Mouse (Mus musculus) ZHBTc4 (cell line): ENCODE data around the gene Ttc37.
A peak's percentile ranks its signal among the peaks of the same experiment; 100 is the strongest.

Experiments used
- DNase-seq: peaks from one replicate; pipeline ENCODE4 v3.0.0-alpha.2; 2011; ENCODE audit warnings: low read depth, low spot score

The Ttc37 gene

GRCm38 (mm10) chr13:76098493-76099303 lies at the start of gene Ttc37, which contains the start of gene Arsk:
Gene Ttc37, plus strand, starts transcription at chr13:76098734.
Gene Arsk, minus strand, starts transcription at chr13:76098660.
- DNase-seq, result peak; percentile 98

- peak; percentile 64 for DNase-seq
These were observed 42.9 kb upstream of the Ttc37 start for GRCm38 (mm10) chr13:76055391-76056232.

GRCm38 (mm10) chr13:76056261-76056724 lies 42.2 kb upstream of the Ttc37 start:
- peak; percentile 92 for DNase-seq

GRCm38 (mm10) chr13:76056896-76057266 lies 41.7 kb upstream of the Ttc37 start, which contains the start of gene Gpr150:
Gene Gpr150, minus strand, starts transcription at chr13:76056996.
- DNase-seq, result no peak

GRCm38 (mm10) chr13:76057267-76058069 lies 41.1 kb upstream of the Ttc37 start:
- DNase-seq, result no peak

- DNase-seq, result no peak
These were observed 38.9 kb upstream of the Ttc37 start for GRCm38 (mm10) chr13:76059591-76059990.

- DNase-seq, result no peak
These were observed 36.4 kb upstream of the Ttc37 start for GRCm38 (mm10) chr13:76062126-76062525.

GRCm38 (mm10) chr13:76062569-76062968 lies 36.0 kb upstream of the Ttc37 start:
- DNase-seq, result no peak

- DNase-seq, result no peak
These were observed 35.0 kb upstream of the Ttc37 start for GRCm38 (mm10) chr13:76063548-76063947.

- DNase-seq, result peak; percentile 34
These were observed 34.1 kb upstream of the Ttc37 start for GRCm38 (mm10) chr13:76064363-76064945.

- no peak for DNase-seq
These were observed 24.2 kb upstream of the Ttc37 start for GRCm38 (mm10) chr13:76074323-76074722.

GRCm38 (mm10) chr13:76098116-76098492 lies 430 bp upstream of the Ttc37 start:
- DNase-seq, result peak; percentile 92

- no peak for DNase-seq
These were observed 3.5 kb downstream of the Ttc37 start for GRCm38 (mm10) chr13:76101989-76102388.

GRCm38 (mm10) chr13:76109069-76109824 lies 10.7 kb downstream of the Ttc37 start:
- DNase-seq, result no peak

- no peak for DNase-seq
These were observed 30.3 kb downstream of the Ttc37 start for GRCm38 (mm10) chr13:76128799-76129198.

- DNase-seq, result no peak
These were observed 33.9 kb downstream of the Ttc37 start for GRCm38 (mm10) chr13:76132415-76132814.

GRCm38 (mm10) chr13:76138862-76139261 lies 40.3 kb downstream of the Ttc37 start:
- DNase-seq, result no peak

- DNase-seq, result no peak
These were observed 42.7 kb downstream of the Ttc37 start for GRCm38 (mm10) chr13:76141117-76141808.

- DNase-seq, result no peak
These were observed 51.9 kb downstream of the Ttc37 start for GRCm38 (mm10) chr13:76150483-76150882.

- no peak for DNase-seq
These were observed 58.6 kb downstream of the Ttc37 start for GRCm38 (mm10) chr13:76157099-76157498.
